8 mouse cellular contexts compared by ENCODE assay signal in the genomic region with DNA sequence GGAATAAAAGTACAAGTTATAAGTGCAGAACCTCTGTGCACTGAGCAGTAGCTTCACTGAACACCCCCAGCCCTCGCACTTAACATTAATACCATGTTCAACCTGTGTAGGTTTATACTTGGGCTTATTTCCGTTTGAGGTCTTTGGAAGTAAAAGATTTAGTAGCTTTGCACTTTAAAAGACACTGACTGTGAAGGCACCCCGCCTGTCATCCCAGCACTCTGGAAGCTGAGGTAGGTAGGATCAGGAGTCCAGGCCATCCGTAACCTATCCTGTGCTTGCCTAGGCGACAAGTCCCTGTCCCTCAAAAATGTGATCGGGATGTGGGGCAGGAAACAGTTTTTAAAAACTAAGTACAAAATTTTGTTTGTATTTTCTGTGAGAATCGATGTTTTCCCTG. TPM values are rescaled to one million over a fixed set of nuclear protein-coding genes. Genes with fewer than 3 reads are reported as not detected.
DNase-seq lines count a peak whose midpoint lies in the region; ATAC-seq lines count a peak whose summit lies in the region.

No protein-coding gene starts in this region.

- ATAC-seq in kidney, embryonic 14.5 days (ENCODE audit: low FRiP score, low TSS enrichment), result no peak
- ATAC-seq in hindbrain, embryonic 15.5 days (ENCODE audit: low FRiP score, low read depth), result no peak
- ATAC-seq in midbrain, embryonic 15.5 days (replicated peaks), result no peak

- peak overlapping the region; percentile 93 for H3K4me3 ChIP-seq in kidney, embryonic 14.5 days (ENCODE audit: low read length)
- H3K4me3 ChIP-seq in brown adipose tissue, adult 24 weeks (ENCODE audit: insufficient read depth, low read depth, low read length), result peak overlapping the region; percentile 80
- peak overlapping the region; percentile 85 for H3K4me3 ChIP-seq in hindbrain, embryonic 15.5 days
- peak overlapping the region; percentile 98 for H3K4me3 ChIP-seq in midbrain, embryonic 15.5 days

- H3K4me2 ChIP-seq in kidney, embryonic 14.5 days (replicated peaks; ENCODE audit: low read depth, low read length), result peak overlapping the region; percentile 76
- peak overlapping the region; percentile 66 for H3K4me2 ChIP-seq in hindbrain, embryonic 15.5 days
- peak overlapping the region; percentile 91 for H3K4me2 ChIP-seq in midbrain, embryonic 15.5 days

- peaks cover 12% of the 10 kb centered on the region; the same call in 1 of the 2 replicates for H3K4me1 ChIP-seq in kidney, embryonic 14.5 days (ENCODE audit: control insufficient read depth, insufficient read depth, low read length)
- peaks cover 8% of the 10 kb centered on the region for H3K4me1 ChIP-seq in brown adipose tissue, adult 24 weeks (ENCODE audit: control insufficient read depth, insufficient read depth, insufficient read length, low read length)
- H3K4me1 ChIP-seq in hindbrain, embryonic 15.5 days (replicated peaks), result peaks cover 28% of the 10 kb centered on the region
- H3K4me1 ChIP-seq in midbrain, embryonic 15.5 days, result peaks cover 34% of the 10 kb centered on the region

- WGBS in kidney, embryonic 14.5 days, result 48% methylated on average over 7 of the region's 7 CpGs
- WGBS in hindbrain, embryonic 15.5 days, result 59% methylated on average over 7 of the region's 7 CpGs
- whole genome bisulfite sequencing in midbrain, embryonic 15.5 days, result 49% methylated on average over 7 of the region's 7 CpGs

- no peak for DNase-seq in kidney, adult 9 months
- DNase-seq in right cerebral cortex, postnatal 25 days, result no peak
- no peak for DNase-seq in frontal cortex, adult 2 months (ENCODE audit: extremely low spot score in 1 of 2, low spot score in 1 of 2)
- DNase-seq in left cerebral cortex, adult 11 months (ENCODE audit: low spot score), result no peak

- H3K36me3 ChIP-seq in kidney, embryonic 14.5 days (ENCODE audit: control insufficient read depth, insufficient read depth, low read length), result peaks cover 11% of the 10 kb centered on the region
- H3K36me3 ChIP-seq in hindbrain, embryonic 15.5 days, result peaks cover 8% of the 10 kb centered on the region
- 0 out of 2 replicates have a peak, but pooled peaks cover 6% of the 10 kb centered on the region for H3K36me3 ChIP-seq in midbrain, embryonic 15.5 days (replicated peaks)

- H3K27ac ChIP-seq in kidney, embryonic 14.5 days (ENCODE audit: low read depth, low read length), result no peak overlapping the region
- no peak overlapping the region for H3K27ac ChIP-seq in brown adipose tissue, adult 24 weeks (replicated peaks; ENCODE audit: low read depth, low read length)
- H3K27ac ChIP-seq in hindbrain, embryonic 15.5 days (replicated peaks), result peak overlapping the region; percentile 99; the same call in 1 of the 2 replicates
- no peak overlapping the region for H3K27ac ChIP-seq in midbrain, embryonic 15.5 days

- H3K27me3 ChIP-seq in kidney, embryonic 14.5 days (ENCODE audit: control insufficient read depth, insufficient read depth, low read length), result no peaks in the 10 kb centered on the region
- H3K27me3 ChIP-seq in hindbrain, embryonic 15.5 days, result no peaks in the 10 kb centered on the region
- no peaks in the 10 kb centered on the region for H3K27me3 ChIP-seq in midbrain, embryonic 15.5 days (replicated peaks)

- peak overlapping the region; percentile 93; the same call in 1 of the 2 replicates for H3K9ac ChIP-seq in kidney, embryonic 14.5 days (ENCODE audit: low read depth, low read length)
- peak overlapping the region; percentile 92 for H3K9ac ChIP-seq in hindbrain, embryonic 15.5 days
- peak overlapping the region; percentile 95 for H3K9ac ChIP-seq in midbrain, embryonic 15.5 days

- no peaks in the 10 kb centered on the region for H3K9me3 ChIP-seq in kidney, embryonic 14.5 days (ENCODE audit: control insufficient read depth, low read length)
- H3K9me3 ChIP-seq in hindbrain, embryonic 15.5 days, result no peaks in the 10 kb centered on the region
- no peaks in the 10 kb centered on the region for H3K9me3 ChIP-seq in midbrain, embryonic 15.5 days

RNA-seq across cellular contexts. Expression of a gene that starts 1.4 kb away (rescaled TPM):
- 66.0 and 90.0 TPM in 2 replicates for polyA plus RNA-seq in kidney, embryonic 14.5 days (2014; fragmentation: Nextera tagmentation; extraction: Ambion mirVana)
- 58.7 and 61.9 TPM in 2 replicates for polyA plus RNA-seq in brown adipose tissue, adult 24 weeks (2012; ENCODE audit: insufficient read depth, insufficient read length, missing spikeins)
- polyA plus RNA-seq in hindbrain, embryonic 15.5 days (2015; fragmentation: Nextera tagmentation; extraction: Ambion mirVana), result 112 and 113 TPM in 2 replicates
- 104 and 110 TPM in 2 replicates for polyA plus RNA-seq in midbrain, embryonic 15.5 days (2015; fragmentation: Nextera tagmentation; extraction: Ambion mirVana)
- 89.2 and 98.1 TPM in 2 replicates for polyA plus RNA-seq in frontal cortex, adult 2 months (2012; rRNA removed)

RNA-seq across cellular contexts. Expression of a gene that starts 17.3 kb away (rescaled TPM):
- 0.17 and 0.18 TPM in 2 replicates for polyA plus RNA-seq in kidney, embryonic 14.5 days (2014; fragmentation: Nextera tagmentation; extraction: Ambion mirVana)
- not detected in 2 replicates for polyA plus RNA-seq in brown adipose tissue, adult 24 weeks (2012; ENCODE audit: insufficient read depth, insufficient read length, missing spikeins)
- 1.1 and 1.3 TPM in 2 replicates for polyA plus RNA-seq in hindbrain, embryonic 15.5 days (2015; fragmentation: Nextera tagmentation; extraction: Ambion mirVana)
- 1.0 and 1.2 TPM in 2 replicates for polyA plus RNA-seq in midbrain, embryonic 15.5 days (2015; fragmentation: Nextera tagmentation; extraction: Ambion mirVana)
- 0.32 TPM in 2 replicates for polyA plus RNA-seq in frontal cortex, adult 2 months (2012; rRNA removed)

RNA-seq across cellular contexts. Expression of a gene that starts 58.8 kb away (rescaled TPM):
- polyA plus RNA-seq in kidney, embryonic 14.5 days (2014; fragmentation: Nextera tagmentation; extraction: Ambion mirVana), result 0.35 and 0.50 TPM in 2 replicates
- 0.46 TPM in 1 of 2 replicates, not detected in the other for polyA plus RNA-seq in brown adipose tissue, adult 24 weeks (2012; ENCODE audit: insufficient read depth, insufficient read length, missing spikeins)
- 0.26 and 0.35 TPM in 2 replicates for polyA plus RNA-seq in hindbrain, embryonic 15.5 days (2015; fragmentation: Nextera tagmentation; extraction: Ambion mirVana)
- polyA plus RNA-seq in midbrain, embryonic 15.5 days (2015; fragmentation: Nextera tagmentation; extraction: Ambion mirVana), result 0.60 and 0.65 TPM in 2 replicates
- polyA plus RNA-seq in frontal cortex, adult 2 months (2012; rRNA removed), result 0.06 TPM in 1 of 2 replicates, not detected in the other
